Mouse (Mus musculus): ENCODE data around the gene Caap1.

Caap1 gene

GRCm38 (mm10) chr4:94556265-94557054 is at the start of gene Caap1, which contains the start of gene Gm10306:
Caap1 (minus strand) TSS chr4:94556796.
Gm10306 (plus strand) TSS chr4:94556546.
- DNase-seq (ENCODE audit: low read depth), result peak; percentile 77

GRCm38 (mm10) chr4:94605591-94605990 is 49.0 kb upstream of the Caap1 start:
- DNase-seq (ENCODE audit: low read depth), result no peak

GRCm38 (mm10) chr4:94604452-94605019 is 47.9 kb upstream of the Caap1 start:
- no peak for DNase-seq (ENCODE audit: low read depth)

- peak; percentile 82 for DNase-seq (ENCODE audit: low read depth)
Measured at GRCm38 (mm10) chr4:94603031-94603629, 46.5 kb upstream of the Caap1 start, which contains the start of gene Plaa. Plaa (minus strand) TSS chr4:94603244.

- DNase-seq (ENCODE audit: low read depth), result no peak
Measured at GRCm38 (mm10) chr4:94602496-94603030, 46.0 kb upstream of the Caap1 start.

- no peak for DNase-seq (ENCODE audit: low read depth)
Measured at GRCm38 (mm10) chr4:94601395-94601794, 44.8 kb upstream of the Caap1 start.

GRCm38 (mm10) chr4:94592709-94593108 is 36.1 kb upstream of the Caap1 start:
- no peak for DNase-seq (ENCODE audit: low read depth)

- no peak for DNase-seq (ENCODE audit: low read depth)
Measured at GRCm38 (mm10) chr4:94591765-94592381, 35.3 kb upstream of the Caap1 start.

GRCm38 (mm10) chr4:94572677-94573076 is 16.1 kb upstream of the Caap1 start:
- DNase-seq (ENCODE audit: low read depth), result no peak

- DNase-seq (ENCODE audit: low read depth), result no peak
Measured at GRCm38 (mm10) chr4:94564297-94564696, 7.7 kb upstream of the Caap1 start.

GRCm38 (mm10) chr4:94561954-94562648 is 5.5 kb upstream of the Caap1 start:
- no peak for DNase-seq (ENCODE audit: low read depth)

- no peak for DNase-seq (ENCODE audit: low read depth)
Measured at GRCm38 (mm10) chr4:94560316-94560715, 3.7 kb upstream of the Caap1 start.

GRCm38 (mm10) chr4:94559266-94559665 is 2.7 kb upstream of the Caap1 start:
- DNase-seq (ENCODE audit: low read depth), result no peak

- no peak for DNase-seq (ENCODE audit: low read depth)
Measured at GRCm38 (mm10) chr4:94557145-94557544, 549 bp upstream of the Caap1 start.

- DNase-seq (ENCODE audit: low read depth), result no peak
Measured at GRCm38 (mm10) chr4:94554955-94555494, 1.6 kb downstream of the Caap1 start.

- DNase-seq (ENCODE audit: low read depth), result no peak
Measured at GRCm38 (mm10) chr4:94544321-94544720, 12.3 kb downstream of the Caap1 start.

GRCm38 (mm10) chr4:94543041-94543440 is 13.6 kb downstream of the Caap1 start:
- DNase-seq (ENCODE audit: low read depth), result no peak

GRCm38 (mm10) chr4:94533205-94533604 is 23.4 kb downstream of the Caap1 start:
- DNase-seq (ENCODE audit: low read depth), result no peak

GRCm38 (mm10) chr4:94529448-94529847 is 27.1 kb downstream of the Caap1 start:
- no peak for DNase-seq (ENCODE audit: low read depth)

GRCm38 (mm10) chr4:94523321-94523720 is 33.3 kb downstream of the Caap1 start:
- DNase-seq (ENCODE audit: low read depth), result peak; percentile 4

- peak; percentile 47 for DNase-seq (ENCODE audit: low read depth)
Measured at GRCm38 (mm10) chr4:94517631-94518030, 39.0 kb downstream of the Caap1 start.

Measured in c-Kit-positive CD71-negative TER-119-negative erythroid progenitor cells, embryonic 14.5 days (primary cell).